Mouse (Mus musculus): ENCODE data around the gene Snap91. TPM values are rescaled to one million over a fixed set of nuclear protein-coding genes. Genes with fewer than 3 reads are reported as not detected.

Gene Snap91
- polyA plus RNA-seq, 1 experiment from 2014 or later, result 8.4 TPM

GRCm38 (mm10) chr9:86810213-86810612 is 70.2 kb downstream of the Snap91 start:
- H3K9me3 ChIP-seq, result no peaks in the 10 kb centered on the region
- H3K27ac ChIP-seq, result no peak overlapping the region
- no peak overlapping the region for H3K4me3 ChIP-seq
- 79% methylated on average over 3 of the region's 3 CpGs for WGBS
- no peaks in the 10 kb centered on the region for H3K4me1 ChIP-seq
- ATAC-seq (ENCODE audit: insufficient number of reproducible peaks, insufficient read depth, low FRiP score, low TSS enrichment), result no peak
- no peaks in the 10 kb centered on the region for H3K36me3 ChIP-seq
- H3K27me3 ChIP-seq, result no peaks in the 10 kb centered on the region
- no peak overlapping the region for H3K4me2 ChIP-seq (replicated peaks)
- no peak overlapping the region for H3K9ac ChIP-seq

GRCm38 (mm10) chr9:86800600-86801163 is 79.8 kb downstream of the Snap91 start:
- Histone ChIP-seq H3K9ac (no peak overlapping the region), H3K27ac (no peak overlapping the region), H3K4me1 (0 out of 2 replicates have a peak, but pooled peaks cover 4% of the 10 kb centered on the region), H3K4me3 (no peak overlapping the region), H3K36me3 (no peaks in the 10 kb centered on the region), H3K27me3 (no peaks in the 10 kb centered on the region), H3K9me3 (no peaks in the 10 kb centered on the region), H3K4me2 (replicated peaks) (no peak overlapping the region)
- ATAC-seq (ENCODE audit: insufficient number of reproducible peaks, insufficient read depth, low FRiP score, low TSS enrichment), result no peak
- WGBS, result 11% methylated on average over 3 of the region's 3 CpGs

DNA sequence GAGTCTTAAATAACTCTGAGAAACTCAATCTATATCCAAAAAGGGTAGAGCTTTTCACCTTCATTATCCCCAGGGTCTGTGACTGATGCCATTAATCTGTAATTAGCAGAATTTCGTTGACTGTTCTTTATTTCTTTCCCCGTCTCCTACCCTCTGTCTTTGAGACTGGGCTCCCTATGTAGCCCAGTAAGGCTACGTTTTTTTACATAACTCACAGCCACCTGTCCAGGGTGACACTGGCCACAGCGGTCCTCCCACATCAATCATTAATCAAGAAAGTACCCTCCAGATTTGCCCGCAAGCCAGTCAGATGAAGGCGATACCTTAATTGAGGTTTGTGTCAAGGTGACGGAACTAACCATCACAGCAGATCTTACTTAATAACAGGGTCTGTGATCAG is 81.4 kb downstream of the Snap91 start:
- no peak overlapping the region for H3K4me3 ChIP-seq
- no peak for ATAC-seq (ENCODE audit: insufficient number of reproducible peaks, insufficient read depth, low FRiP score, low TSS enrichment)
- H3K9me3 ChIP-seq, result no peaks in the 10 kb centered on the region
- H3K27ac ChIP-seq, result no peak overlapping the region
- no peaks in the 10 kb centered on the region for H3K36me3 ChIP-seq
- H3K27me3 ChIP-seq, result no peaks in the 10 kb centered on the region
- 0 out of 2 replicates have a peak, but pooled peaks cover 6% of the 10 kb centered on the region for H3K4me1 ChIP-seq
- H3K9ac ChIP-seq, result no peak overlapping the region
- no peak overlapping the region for H3K4me2 ChIP-seq (replicated peaks)
- WGBS, result 58% methylated on average over 7 of the region's 7 CpGs

GRCm38 (mm10) chr9:86798686-86799085 is 81.8 kb downstream of the Snap91 start:
- ATAC-seq (ENCODE audit: insufficient number of reproducible peaks, insufficient read depth, low FRiP score, low TSS enrichment), result no peak
- Histone ChIP-seq H3K4me2 (replicated peaks) (no peak overlapping the region), H3K9me3 (no peaks in the 10 kb centered on the region), H3K27ac (no peak overlapping the region), H3K9ac (no peak overlapping the region), H3K27me3 (no peaks in the 10 kb centered on the region), H3K36me3 (no peaks in the 10 kb centered on the region), H3K4me3 (no peak overlapping the region), H3K4me1 (0 out of 2 replicates have a peak, but pooled peaks cover 6% of the 10 kb centered on the region)
- 35% methylated on average over 7 of the region's 7 CpGs for WGBS

- no peak overlapping the region for H3K4me3 ChIP-seq
- 87% methylated on average over 5 of the region's 5 CpGs for whole genome bisulfite sequencing
- no peak overlapping the region for H3K27ac ChIP-seq
- no peaks in the 10 kb centered on the region for H3K27me3 ChIP-seq
- 0 out of 2 replicates have a peak, but pooled peaks cover 6% of the 10 kb centered on the region for H3K4me1 ChIP-seq
- H3K4me2 ChIP-seq (replicated peaks), result no peak overlapping the region
- H3K36me3 ChIP-seq, result no peaks in the 10 kb centered on the region
- no peak for ATAC-seq (ENCODE audit: insufficient number of reproducible peaks, insufficient read depth, low FRiP score, low TSS enrichment)
- no peak overlapping the region for H3K9ac ChIP-seq
- H3K9me3 ChIP-seq, result no peaks in the 10 kb centered on the region
Observed at GRCm38 (mm10) chr9:86798129-86798528, 82.3 kb downstream of the Snap91 start.

GRCm38 (mm10) chr9:86797553-86797952 is 82.9 kb downstream of the Snap91 start:
- no peaks in the 10 kb centered on the region for H3K27me3 ChIP-seq
- H3K4me3 ChIP-seq, result no peak overlapping the region
- WGBS, result 78% methylated on average over 4 of the region's 4 CpGs
- H3K9me3 ChIP-seq, result no peaks in the 10 kb centered on the region
- no peak for ATAC-seq (ENCODE audit: insufficient number of reproducible peaks, insufficient read depth, low FRiP score, low TSS enrichment)
- 0 out of 2 replicates have a peak, but pooled peaks cover 2% of the 10 kb centered on the region for H3K4me1 ChIP-seq
- H3K27ac ChIP-seq, result no peak overlapping the region
- no peak overlapping the region for H3K9ac ChIP-seq
- H3K4me2 ChIP-seq (replicated peaks), result no peak overlapping the region
- H3K36me3 ChIP-seq, result no peaks in the 10 kb centered on the region

DNA sequence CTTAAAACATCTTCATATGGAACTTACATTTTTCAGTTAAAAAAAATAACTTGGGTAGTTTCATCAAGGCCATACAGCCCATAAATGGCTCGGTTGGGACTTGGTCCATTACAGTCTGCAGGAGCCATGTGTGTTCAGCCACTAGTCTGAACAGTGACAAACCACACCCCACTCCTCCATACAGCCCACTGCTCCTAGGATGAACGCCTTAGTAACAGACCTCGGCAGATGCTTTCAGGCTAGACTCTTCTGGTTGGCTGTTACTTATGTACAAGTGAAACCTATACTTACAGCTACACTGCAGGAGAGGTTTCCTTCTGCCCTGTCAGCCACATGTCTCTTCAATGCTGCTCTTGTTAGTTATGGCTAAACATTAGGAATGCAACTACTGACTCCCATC is 85.2 kb downstream of the Snap91 start:
- no peak overlapping the region for H3K4me3 ChIP-seq
- 0 out of 2 replicates have a peak, but pooled peaks cover 2% of the 10 kb centered on the region for H3K27me3 ChIP-seq
- 59% methylated on average over 3 of the region's 3 CpGs for WGBS
- no peaks in the 10 kb centered on the region for H3K36me3 ChIP-seq
- H3K9me3 ChIP-seq, result no peaks in the 10 kb centered on the region
- no peak for ATAC-seq (ENCODE audit: insufficient number of reproducible peaks, insufficient read depth, low FRiP score, low TSS enrichment)
- no peak overlapping the region for H3K4me2 ChIP-seq (replicated peaks)
- 0 out of 2 replicates have a peak, but pooled peaks cover 2% of the 10 kb centered on the region for H3K4me1 ChIP-seq
- no peak overlapping the region for H3K9ac ChIP-seq
- no peak overlapping the region for H3K27ac ChIP-seq

DNA sequence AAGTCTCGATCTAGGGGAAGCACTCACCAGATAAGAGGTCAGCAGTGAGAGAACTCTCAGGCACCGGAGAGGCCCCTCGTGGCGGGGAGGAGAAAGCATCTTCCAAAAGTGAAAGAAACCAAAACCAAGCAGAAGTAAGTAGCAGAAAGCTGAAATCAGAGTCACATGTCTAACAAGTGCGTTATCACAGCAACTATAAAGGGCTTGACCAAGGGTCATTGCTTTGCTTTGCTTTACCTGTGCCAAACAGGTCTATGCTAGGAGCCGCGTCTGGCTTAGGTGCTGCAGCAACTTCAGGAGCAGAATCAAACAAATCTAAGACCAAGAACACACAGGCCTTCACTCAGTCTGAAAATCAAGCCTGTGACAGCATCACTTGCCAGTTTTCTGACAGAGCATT is 88.5 kb downstream of the Snap91 start:
- Histone ChIP-seq H3K27ac (no peak overlapping the region), H3K4me1 (0 out of 2 replicates have a peak, but pooled peaks cover 2% of the 10 kb centered on the region), H3K36me3 (no peaks in the 10 kb centered on the region), H3K4me2 (replicated peaks) (no peak overlapping the region), H3K4me3 (no peak overlapping the region), H3K9me3 (no peaks in the 10 kb centered on the region), H3K27me3 (0 out of 2 replicates have a peak, but pooled peaks cover 2% of the 10 kb centered on the region), H3K9ac (no peak overlapping the region)
- ATAC-seq (ENCODE audit: insufficient number of reproducible peaks, insufficient read depth, low FRiP score, low TSS enrichment), result no peak
- WGBS, result 88% methylated on average over 7 of the region's 7 CpGs

GRCm38 (mm10) chr9:86789186-86789585 is 91.3 kb downstream of the Snap91 start:
- 73% methylated on average over 6 of the region's 6 CpGs for WGBS

GRCm38 (mm10) chr9:86782836-86783235 is 97.6 kb downstream of the Snap91 start:
- ATAC-seq (ENCODE audit: insufficient number of reproducible peaks, insufficient read depth, low FRiP score, low TSS enrichment), result no peak
- Histone ChIP-seq H3K27ac (no peak overlapping the region), H3K9ac (no peak overlapping the region), H3K4me3 (no peak overlapping the region), H3K4me1 (no peaks in the 10 kb centered on the region), H3K9me3 (no peaks in the 10 kb centered on the region), H3K36me3 (no peaks in the 10 kb centered on the region), H3K4me2 (replicated peaks) (no peak overlapping the region), H3K27me3 (no peaks in the 10 kb centered on the region)
- 91% methylated on average over 2 of the region's 2 CpGs for WGBS

More at GRCm38 (mm10) chr9:86789186-86789585, 91.3 kb downstream of the Snap91 start:
- ATAC-seq (ENCODE audit: insufficient number of reproducible peaks, insufficient read depth, low FRiP score, low TSS enrichment), result no peak
- no peaks in the 10 kb centered on the region for H3K9me3 ChIP-seq
- no peaks in the 10 kb centered on the region for H3K4me1 ChIP-seq
- no peak overlapping the region for H3K4me3 ChIP-seq
- 0 out of 2 replicates have a peak, but pooled peaks cover 2% of the 10 kb centered on the region for H3K27me3 ChIP-seq
- no peaks in the 10 kb centered on the region for H3K36me3 ChIP-seq
- no peak overlapping the region for H3K27ac ChIP-seq
- no peak overlapping the region for H3K9ac ChIP-seq
- no peak overlapping the region for H3K4me2 ChIP-seq (replicated peaks)

- no peak overlapping the region for H3K4me3 ChIP-seq
- no peaks in the 10 kb centered on the region for H3K36me3 ChIP-seq
- H3K4me2 ChIP-seq (replicated peaks), result no peak overlapping the region
- WGBS, result 86% methylated on average over 4 of the region's 4 CpGs
- no peak overlapping the region for H3K9ac ChIP-seq
- no peaks in the 10 kb centered on the region for H3K27me3 ChIP-seq
- no peak for ATAC-seq (ENCODE audit: insufficient number of reproducible peaks, insufficient read depth, low FRiP score, low TSS enrichment)
- H3K27ac ChIP-seq, result no peak overlapping the region
- no peaks in the 10 kb centered on the region for H3K9me3 ChIP-seq
- no peaks in the 10 kb centered on the region for H3K4me1 ChIP-seq
Observed at GRCm38 (mm10) chr9:86781426-86781825, 99.0 kb downstream of the Snap91 start.

DNA sequence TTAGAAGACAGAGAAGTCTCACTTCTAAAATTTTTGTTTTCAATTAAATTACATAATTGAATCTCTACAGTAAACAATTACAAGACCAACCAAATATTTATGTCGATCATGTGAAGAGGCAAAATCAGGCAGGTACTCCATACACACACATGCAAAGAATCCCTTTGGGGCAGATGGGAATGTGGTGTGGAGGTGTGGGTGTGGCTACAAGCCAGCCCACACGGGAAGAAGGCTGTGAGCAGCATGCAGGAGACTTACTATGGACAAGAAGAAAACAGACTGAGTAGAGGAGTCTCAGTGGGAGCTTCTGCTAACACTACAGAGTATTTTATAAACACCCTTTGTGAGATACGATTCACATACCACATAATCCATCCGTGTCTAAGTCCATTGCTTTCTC is 102.2 kb downstream of the Snap91 start:
- H3K9ac ChIP-seq, result no peak overlapping the region
- WGBS, result 65% methylated on average over 4 of the region's 4 CpGs
- H3K4me3 ChIP-seq, result no peak overlapping the region
- no peak for ATAC-seq (ENCODE audit: insufficient number of reproducible peaks, insufficient read depth, low FRiP score, low TSS enrichment)
- no peak overlapping the region for H3K4me2 ChIP-seq (replicated peaks)
- H3K9me3 ChIP-seq, result no peaks in the 10 kb centered on the region
- no peaks in the 10 kb centered on the region for H3K27me3 ChIP-seq
- no peaks in the 10 kb centered on the region for H3K4me1 ChIP-seq
- no peaks in the 10 kb centered on the region for H3K36me3 ChIP-seq
- no peak overlapping the region for H3K27ac ChIP-seq
